Mouse (Mus musculus) cerebellum, postnatal 14 days (tissue): ENCODE data around the gene Mrs2.

ENCODE experiments used
- DNase-seq, 2 experiments: peaks; one replicate each; pipeline ENCODE4 v3.0.0; 2021; ENCODE audit warnings: mixed read lengths in 2 of 2

Gene Mrs2

GRCm38 (mm10) chr13:25019793-25020539 lies at the start of gene Mrs2:
TSS of gene Mrs2 (minus strand) at chr13:25020379.
- peak; percentile 87 to 94 for DNase-seq

GRCm38 (mm10) chr13:25069765-25070164 lies 49.6 kb upstream of the Mrs2 start:
- no peak for DNase-seq

GRCm38 (mm10) chr13:25067183-25067582 lies 47.0 kb upstream of the Mrs2 start:
- DNase-seq: no peak

- DNase-seq: no peak
Observed at GRCm38 (mm10) chr13:25066659-25067058, 46.5 kb upstream of the Mrs2 start.

GRCm38 (mm10) chr13:25055873-25056667 lies 35.9 kb upstream of the Mrs2 start, which contains the start of gene Dcdc2a:
TSS of gene Dcdc2a (plus strand) at chr13:25056004.
- peak; percentile 16 to 17 for DNase-seq

GRCm38 (mm10) chr13:25055111-25055554 lies 35.0 kb upstream of the Mrs2 start:
- peak; percentile 70 to 72 for DNase-seq

- no peak for DNase-seq
Observed at GRCm38 (mm10) chr13:25052671-25053070, 32.5 kb upstream of the Mrs2 start.

- no peak for DNase-seq
Observed at GRCm38 (mm10) chr13:25039488-25039887, 19.3 kb upstream of the Mrs2 start.

GRCm38 (mm10) chr13:25027114-25027425 lies 6.9 kb upstream of the Mrs2 start:
- no peak for DNase-seq

- DNase-seq: no peak
Observed at GRCm38 (mm10) chr13:25026409-25027113, 6.4 kb upstream of the Mrs2 start.

GRCm38 (mm10) chr13:25024655-25025054 lies 4.5 kb upstream of the Mrs2 start:
- peak; percentile 32 to 69 for DNase-seq

- DNase-seq: no peak
Observed at GRCm38 (mm10) chr13:25023129-25023528, 3.0 kb upstream of the Mrs2 start.

GRCm38 (mm10) chr13:25022386-25022785 lies 2.2 kb upstream of the Mrs2 start:
- no peak for DNase-seq

- no peak for DNase-seq
Observed at GRCm38 (mm10) chr13:25020540-25020892, 337 bp upstream of the Mrs2 start.

GRCm38 (mm10) chr13:25018316-25018715 lies 1.9 kb downstream of the Mrs2 start:
- no peak for DNase-seq

- peak; percentile 67 to 78 for DNase-seq
Observed at GRCm38 (mm10) chr13:25007115-25007514, 13.1 kb downstream of the Mrs2 start.

- no peak for DNase-seq
Observed at GRCm38 (mm10) chr13:25002965-25003364, 17.2 kb downstream of the Mrs2 start.

GRCm38 (mm10) chr13:24999538-24999937 lies 20.6 kb downstream of the Mrs2 start:
- DNase-seq: no peak

- no peak for DNase-seq
Observed at GRCm38 (mm10) chr13:24993160-24993559, 27.0 kb downstream of the Mrs2 start.

GRCm38 (mm10) chr13:24989006-24989405 lies 31.2 kb downstream of the Mrs2 start:
- peak; percentile 24 to 25 for DNase-seq

GRCm38 (mm10) chr13:24988391-24988790 lies 31.8 kb downstream of the Mrs2 start:
- DNase-seq: peak; percentile 79 to 84

GRCm38 (mm10) chr13:24985435-24985834 lies 34.7 kb downstream of the Mrs2 start:
- DNase-seq: no peak

- no peak for DNase-seq
Observed at GRCm38 (mm10) chr13:24981031-24981430, 39.1 kb downstream of the Mrs2 start.
